Mouse (Mus musculus) left cerebral cortex, postnatal 14 days (tissue): ENCODE measurements around the gene Cnot9. TPM values are rescaled to one million over a fixed set of nuclear protein-coding genes. Genes with fewer than 3 reads are reported as not detected.
"Not testable (repeated sequence)": the region's sequence is repeated elsewhere in the genome, so short reads cannot be mapped to it uniquely, and the experiment has no call there.

ENCODE experiments used
- DNase-seq, 2 experiments: peaks; one replicate each; pipeline ENCODE4 v3.0.0; 2021 to 2022; ENCODE audit warnings: low spot score in 2 of 2, mixed read lengths in 1 of 2
- intact Hi-C: fragments of 180-260 bp; cut with DNase I; formaldehyde crosslinking; loops from one replicate; pipeline ENCODE4 v1.15.1; 2025
- long read RNA-seq, 2 experiments: library from polyadenylated mRNA; stranded (forward); transcript quantifications; one replicate each; pipeline ENCODE4 v2.0.0; 2021
- total RNA-seq, 2 experiments: library from RNA; stranded (reverse); gene quantifications; 2 replicates each; pipeline ENCODE4 v1.2.3; 2021

Gene Cnot9
- 10 to 100 TPM; 33.6 to 35.2 TPM for total RNA-seq
- long read RNA-seq, experiment 1, transcript Cnot9-201 (8 exons, 3,268 nt), result major isoform, 11 of 17 reads
- long read RNA-seq, experiment 1, partial matches to known transcripts, result 2 of 17 reads
- long read RNA-seq, experiment 1, other reads (novel, unspliced or antisense), result 4 of 17 reads
- long read RNA-seq, experiment 2, transcript Cnot9-201 (8 exons, 3,268 nt), result major isoform, 12 of 18 reads
- long read RNA-seq, experiment 2, partial matches to known transcripts, result 4 of 18 reads
- long read RNA-seq, experiment 2, other reads (novel, unspliced or antisense), result 2 of 18 reads

- DNase-seq, result peak; percentile 100
- intact Hi-C loops, result loop anchor here (5.0 kb wide), 1 partner anchor 76 kb away; no protein-coding TSS in a partner anchor
Observed at GRCm38 (mm10) chr1:74505721-74506464, at the start of gene Cnot9. TSS of gene Cnot9 (plus strand) at chr1:74506058.

- intact Hi-C loops, result no loop called here
- peak; percentile 44 to 72 for DNase-seq
Observed at GRCm38 (mm10) chr1:74460273-74460672, 45.6 kb upstream of the Cnot9 start.

- no peak for DNase-seq
- intact Hi-C loops, result no loop called here
Observed at GRCm38 (mm10) chr1:74485792-74486191, 20.1 kb upstream of the Cnot9 start.

- intact Hi-C loops, result no loop called here
- no peak for DNase-seq
Observed at GRCm38 (mm10) chr1:74501106-74501505, 4.8 kb upstream of the Cnot9 start.

DNA sequence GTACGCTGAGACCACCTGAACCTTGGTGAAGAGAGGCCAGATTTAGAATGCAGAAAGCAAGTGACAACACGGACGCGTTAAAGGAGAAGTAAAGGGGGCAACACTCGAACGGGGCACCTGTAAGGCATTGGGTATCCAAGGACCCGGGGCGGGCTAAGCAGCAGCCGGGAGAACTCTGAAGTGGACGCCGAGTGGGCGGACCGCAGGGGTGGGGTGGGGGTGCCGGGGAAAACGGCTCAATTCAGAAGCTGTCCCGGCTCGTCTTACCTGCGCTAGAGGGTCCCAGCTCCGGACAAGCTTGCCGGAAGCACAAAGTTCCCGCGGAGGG is 501 bp upstream of the Cnot9 start:
- DNase-seq, result no peak
- intact Hi-C loops, result loop anchor here (5.0 kb wide), 1 partner anchor 77 kb away; no protein-coding TSS in a partner anchor

- DNase-seq, result peak in 1 of 2 experiments; percentile 42
- intact Hi-C loops, result loop anchor here (5.0 kb wide), 1 partner anchor 76 kb away; no protein-coding TSS in a partner anchor
Observed at GRCm38 (mm10) chr1:74506471-74506881, 618 bp downstream of the Cnot9 start.

- intact Hi-C loops, result loop anchor here (5.0 kb wide), 1 partner anchor 75 kb away; no protein-coding TSS in a partner anchor
- DNase-seq, result no peak
Observed at GRCm38 (mm10) chr1:74507780-74508179, 1.9 kb downstream of the Cnot9 start.

- intact Hi-C loops, result no loop called here
- DNase-seq, result no peak
Observed at GRCm38 (mm10) chr1:74511306-74511705, 5.4 kb downstream of the Cnot9 start.

DNA sequence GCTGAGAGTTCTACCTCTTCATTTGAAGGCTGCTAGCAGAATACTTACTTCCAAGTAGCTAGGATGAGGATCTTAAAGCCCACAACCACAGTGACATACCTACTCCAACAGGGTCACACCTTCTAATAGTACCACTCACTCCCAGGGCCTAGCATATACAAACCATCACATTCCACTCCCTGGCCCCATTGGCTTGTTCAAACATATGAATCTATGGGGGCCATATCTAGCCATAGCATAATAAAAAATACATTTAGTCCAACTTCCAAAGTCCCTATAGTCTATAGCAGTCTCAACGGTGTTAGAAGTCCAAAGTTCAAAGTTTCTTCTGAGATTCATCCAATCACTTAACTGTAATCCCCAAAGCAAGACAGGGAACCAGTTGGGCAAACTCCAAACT is 7.1 kb downstream of the Cnot9 start:
- intact Hi-C loops, DNase-seq: not testable (repeated sequence)

DNA sequence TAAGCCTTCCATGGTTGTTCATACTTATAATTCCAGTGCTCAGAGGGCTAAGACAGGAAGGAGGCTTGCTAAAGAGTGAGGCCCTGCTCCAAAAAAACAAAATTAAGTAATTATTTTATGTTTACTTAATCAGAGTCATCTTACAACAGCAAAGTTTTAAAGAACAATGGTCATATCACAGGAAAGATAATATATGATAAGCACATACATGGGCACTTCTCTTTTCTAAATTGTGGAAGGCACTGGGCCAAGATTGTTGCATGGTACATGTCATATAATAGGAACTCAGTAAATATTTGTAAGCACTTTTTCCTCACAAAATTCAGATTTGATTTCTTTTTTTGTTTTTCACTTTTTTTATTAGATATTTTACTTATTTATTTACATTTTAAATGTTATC is 14.0 kb downstream of the Cnot9 start:
- intact Hi-C loops, result no loop called here
- DNase-seq, result no peak

DNA sequence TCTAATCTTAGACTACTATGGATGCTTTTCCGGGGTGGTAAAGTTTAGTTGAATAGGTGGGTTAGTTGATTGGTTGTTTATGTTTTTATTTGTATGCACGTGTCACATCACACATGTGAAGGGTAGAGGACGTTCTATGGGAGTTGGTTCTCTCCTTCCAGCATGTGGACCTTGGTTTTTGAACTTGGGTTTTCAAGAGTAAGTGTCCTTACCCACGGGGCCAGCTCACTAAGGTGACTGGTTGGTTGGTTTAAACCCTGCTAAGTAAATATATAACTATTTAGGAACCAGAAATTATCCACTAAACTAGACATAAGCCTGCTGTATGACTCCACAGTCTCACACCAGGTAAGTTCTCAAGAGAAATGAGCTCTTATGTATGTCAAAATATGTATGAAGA is 18.9 kb downstream of the Cnot9 start:
- DNase-seq, result no peak

DNA sequence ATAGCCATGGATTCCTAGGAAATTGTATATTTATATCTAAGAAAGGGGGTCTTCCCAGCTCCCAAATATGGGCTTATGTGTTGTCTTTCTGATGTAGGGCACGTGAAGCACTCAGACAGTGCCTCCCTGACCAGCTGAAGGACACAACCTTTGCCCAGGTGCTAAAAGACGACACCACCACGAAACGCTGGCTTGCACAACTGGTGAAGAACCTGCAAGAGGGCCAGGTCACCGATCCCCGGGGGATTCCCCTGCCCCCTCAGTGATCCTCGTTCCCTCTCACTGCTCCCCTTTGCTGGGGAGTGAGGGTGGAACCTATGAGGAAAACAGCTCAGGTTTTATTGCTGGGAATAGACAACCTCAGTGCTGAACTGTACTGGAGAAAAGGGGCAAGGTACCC is 22.7 kb downstream of the Cnot9 start:
- no peak for DNase-seq
- intact Hi-C loops, result no loop called here

More for the DNA sequence above, 18.9 kb downstream of the Cnot9 start:
- intact Hi-C loops, result no loop called here

DNA sequence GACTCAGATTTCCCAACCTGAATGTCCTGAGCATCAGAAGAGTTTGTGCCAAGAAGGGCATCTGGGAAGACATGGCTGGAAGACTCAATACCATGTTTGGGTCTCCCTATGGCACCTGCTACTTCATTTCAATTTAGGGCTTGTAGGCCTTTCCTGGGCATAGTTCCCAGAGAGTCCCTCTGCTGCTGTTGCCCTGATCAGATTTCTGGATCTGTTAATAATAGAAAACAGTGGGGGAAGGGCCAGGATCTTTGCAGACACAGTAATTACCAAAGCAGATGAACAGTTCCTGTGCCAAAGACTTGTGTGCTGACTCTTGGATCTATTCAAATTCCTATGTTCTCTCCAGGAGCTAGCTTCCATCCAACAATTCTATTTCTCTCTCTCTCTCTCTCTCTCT is 32.8 kb downstream of the Cnot9 start:
- peak; percentile 13 to 32 for DNase-seq
- intact Hi-C loops, result no loop called here

DNA sequence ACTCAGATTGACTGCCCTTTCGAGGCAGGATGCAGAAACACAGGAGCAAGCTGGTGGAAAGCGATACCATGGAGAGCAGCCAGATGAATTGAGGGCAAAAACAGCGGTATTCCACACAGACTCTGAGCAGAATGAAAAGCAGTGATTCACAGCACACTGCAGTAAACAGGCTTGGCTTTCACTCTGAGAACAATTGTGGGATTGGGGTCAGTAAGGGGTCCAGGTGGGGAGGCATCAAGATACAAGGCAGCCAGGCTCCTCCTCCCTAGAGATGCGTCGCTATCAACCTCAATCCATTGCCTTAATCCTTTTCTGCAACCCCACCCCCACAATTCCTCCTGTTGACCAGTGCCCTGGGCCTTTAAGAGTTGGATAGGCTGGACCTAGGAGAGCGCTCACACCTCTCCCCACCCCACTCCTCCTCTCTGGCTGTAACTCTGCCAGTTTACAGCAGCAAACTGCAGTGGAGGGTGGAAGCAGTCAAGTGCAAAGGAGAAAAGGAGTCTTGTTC is 36.6 kb downstream of the Cnot9 start, which contains the start of gene Plcd4:
Gene Plcd4, plus strand, starts transcription at position 438 of the 511 bp plus-strand sequence.
- intact Hi-C loops, result no loop called here
- DNase-seq, result peak; percentile 29 to 53

DNA sequence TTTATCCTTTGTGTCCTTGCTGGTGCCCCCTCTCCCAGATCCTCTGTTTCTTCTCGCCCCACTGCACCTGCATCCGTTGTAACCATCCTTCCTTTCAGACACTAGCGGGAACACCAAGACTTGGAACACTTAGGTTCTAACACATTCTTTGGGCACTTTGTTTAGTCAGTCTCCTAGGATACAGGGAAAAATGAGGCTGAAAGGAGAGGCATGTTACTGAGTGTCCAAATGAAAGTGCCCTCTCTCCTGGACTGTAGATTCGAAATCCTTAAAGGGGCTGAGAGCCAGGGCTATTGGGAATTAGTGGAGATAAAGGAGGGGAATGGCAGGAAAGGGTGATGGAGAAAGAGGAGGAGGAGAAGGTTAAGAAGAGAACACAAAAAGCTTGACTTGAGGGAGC is 38.3 kb downstream of the Cnot9 start, which contains the start of gene Usp37:
Gene Usp37, minus strand, starts transcription at position 101 of the 400 bp plus-strand sequence.
- intact Hi-C loops, result no loop called here
- no peak for DNase-seq

DNA sequence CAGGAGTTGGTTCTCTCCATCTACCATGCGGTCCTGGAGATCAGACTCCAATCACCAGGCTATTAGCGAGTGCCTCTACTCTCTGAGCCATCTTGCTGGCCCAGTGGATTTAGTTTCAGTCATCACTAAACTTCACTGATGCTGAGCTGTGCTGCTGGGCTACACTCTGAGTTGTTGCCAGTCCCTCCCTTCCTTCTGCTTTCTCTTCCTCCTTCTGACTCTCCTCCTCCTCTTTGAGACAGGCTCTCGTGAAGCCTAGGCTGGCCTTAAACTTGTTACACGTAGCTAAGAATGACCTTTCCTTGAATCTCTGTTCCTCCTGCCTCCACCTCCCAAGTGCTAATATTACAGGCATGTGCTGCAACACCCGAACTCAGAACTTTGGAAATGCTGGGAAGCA is 53.2 kb downstream of the Cnot9 start:
- intact Hi-C loops, result no loop called here
- DNase-seq, result no peak

- DNase-seq, result no peak
- intact Hi-C loops, result no loop called here
Observed at GRCm38 (mm10) chr1:74565834-74566233, 60.0 kb downstream of the Cnot9 start.

- intact Hi-C loops, result no loop called here
- DNase-seq, result peak in 1 of 2 experiments; percentile 39
Observed at GRCm38 (mm10) chr1:74569739-74570719, 64.2 kb downstream of the Cnot9 start.
